Mouse (Mus musculus) cerebellum, adult 2 months (tissue): Measurements from ENCODE around the gene Srrd.

Experiments used
- CTCF ChIP-seq: fragments of 200-500 bp; IDR thresholded peaks from 2 replicates; pipeline ENCODE4 v1.5.1; 2011; ENCODE audit warnings: low read depth, mild to moderate bottlenecking, control low read depth, low read length, moderate library complexity, borderline replicate concordance; ENCODE audit not compliant: insufficient read depth
- POLR2A ChIP-seq: fragments of 200-500 bp; IDR thresholded peaks from 2 replicates; pipeline ENCODE4 v1.6.1; 2011; ENCODE audit warnings: low read length, control low read depth, borderline replicate concordance; ENCODE audit not compliant: insufficient read depth

GRCm38 (mm10) chr5:112391002-112391401, 48.2 kb upstream of the Srrd start:
- TF ChIP-seq POLR2A: no peak
- TF ChIP-seq CTCF: no peak
